Mouse (Mus musculus): ENCODE measurements around the gene Ticam1. TPM values are rescaled to one million over a fixed set of nuclear protein-coding genes. Genes with fewer than 3 reads are reported as not detected.
"Not testable (repeated sequence)": the region's sequence is repeated elsewhere in the genome, so short reads cannot be mapped to it uniquely, and the experiment has no call there.

Gene Ticam1
- polyA plus RNA-seq, 1 experiment from 2014 or later, result 2.9 TPM

DNA sequence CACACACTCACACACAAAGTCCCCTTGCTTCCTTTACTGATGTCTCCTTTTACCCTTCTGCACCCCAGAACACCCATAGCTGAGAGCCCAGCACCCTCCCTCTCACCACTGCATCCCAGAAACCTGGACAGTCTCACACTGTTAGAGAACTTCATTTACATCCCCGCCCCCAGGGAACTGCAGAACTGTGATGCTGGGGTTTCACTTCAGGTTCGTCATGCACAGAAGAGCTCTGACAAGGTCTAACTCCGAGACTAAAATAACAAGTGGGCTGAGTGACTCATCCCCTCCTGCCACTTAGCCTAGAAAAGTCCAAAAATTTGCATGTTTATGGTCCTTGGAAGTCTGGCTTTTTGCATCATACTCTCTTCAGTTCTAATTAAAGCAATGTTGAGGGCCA lies 10.3 kb downstream of the Ticam1 start:
- no peaks in the 10 kb centered on the region for H3K27me3 ChIP-seq (ENCODE audit: control insufficient read depth, insufficient read depth, low read length)
- 69% methylated on average over 3 of the region's 3 CpGs for WGBS
- H3K4me3 ChIP-seq (ENCODE audit: low read depth, low read length), result no peak overlapping the region
- ATAC-seq (replicated peaks; ENCODE audit: insufficient number of reproducible peaks, low FRiP score, low TSS enrichment, low read depth), result no peak
- no peak for DNase-seq (ENCODE audit: low spot score)
- H3K4me1 ChIP-seq (ENCODE audit: control insufficient read depth, insufficient read depth, low read length), result no peaks in the 10 kb centered on the region
- H3K4me2 ChIP-seq (ENCODE audit: low read depth, low read length), result no peak overlapping the region
- no peak overlapping the region for H3K9ac ChIP-seq (replicated peaks; ENCODE audit: low read length)
- no peaks in the 10 kb centered on the region; the same call in 1 of the 2 replicates for H3K36me3 ChIP-seq (replicated peaks; ENCODE audit: control insufficient read depth, insufficient read depth, low read depth, low read length)
- no peak overlapping the region for H3K27ac ChIP-seq (replicated peaks; ENCODE audit: low read depth, low read length)
- no peaks in the 10 kb centered on the region for H3K9me3 ChIP-seq (replicated peaks; ENCODE audit: control insufficient read depth, low read length)

DNA sequence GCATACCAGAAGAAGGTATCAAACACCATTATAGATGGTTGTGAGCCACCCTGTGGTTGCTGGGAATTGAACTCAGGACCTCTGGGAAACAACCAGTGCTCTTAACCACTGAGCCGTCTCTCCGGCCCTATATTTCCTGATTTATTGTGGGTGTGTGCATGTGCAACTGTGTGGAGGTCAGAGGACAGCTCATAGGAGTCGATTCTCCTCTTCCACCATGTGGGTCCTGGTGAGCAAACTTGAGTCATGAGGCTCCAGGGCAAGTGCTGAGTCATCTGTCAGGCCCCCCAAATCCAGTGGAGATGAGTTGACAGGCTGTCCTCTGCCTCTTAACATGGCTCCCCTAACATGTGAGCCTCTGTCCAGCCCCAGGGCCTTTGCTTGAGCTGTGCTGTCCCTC lies 10.7 kb downstream of the Ticam1 start:
- no peaks in the 10 kb centered on the region for H3K27me3 ChIP-seq (ENCODE audit: control insufficient read depth, insufficient read depth, low read length)
- H3K36me3 ChIP-seq (replicated peaks; ENCODE audit: control insufficient read depth, insufficient read depth, low read depth, low read length), result no peaks in the 10 kb centered on the region; the same call in 1 of the 2 replicates
- no peaks in the 10 kb centered on the region for H3K9me3 ChIP-seq (replicated peaks; ENCODE audit: control insufficient read depth, low read length)
- ATAC-seq (replicated peaks; ENCODE audit: insufficient number of reproducible peaks, low FRiP score, low TSS enrichment, low read depth) (no peak), DNase-seq (ENCODE audit: low spot score) (no peak)
- no peak overlapping the region for H3K4me2 ChIP-seq (ENCODE audit: low read depth, low read length)
- WGBS, result 97% methylated on average over 3 of the region's 3 CpGs
- no peak overlapping the region for H3K27ac ChIP-seq (replicated peaks; ENCODE audit: low read depth, low read length)
- no peak overlapping the region for H3K4me3 ChIP-seq (ENCODE audit: low read depth, low read length)
- H3K4me1 ChIP-seq (ENCODE audit: control insufficient read depth, insufficient read depth, low read length), result no peaks in the 10 kb centered on the region
- no peak overlapping the region for H3K9ac ChIP-seq (replicated peaks; ENCODE audit: low read length)

- 92% methylated on average over 4 of the region's 4 CpGs for WGBS
- H3K4me2 ChIP-seq (ENCODE audit: low read depth, low read length), result no peak overlapping the region
- H3K4me1 ChIP-seq (ENCODE audit: control insufficient read depth, insufficient read depth, low read length), result no peaks in the 10 kb centered on the region
- H3K36me3 ChIP-seq (replicated peaks; ENCODE audit: control insufficient read depth, insufficient read depth, low read depth, low read length), result no peaks in the 10 kb centered on the region; the same call in 1 of the 2 replicates
- ATAC-seq (replicated peaks; ENCODE audit: insufficient number of reproducible peaks, low FRiP score, low TSS enrichment, low read depth) (no peak), DNase-seq (ENCODE audit: low spot score) (no peak)
- H3K9ac ChIP-seq (replicated peaks; ENCODE audit: low read length), result no peak overlapping the region
- H3K27me3 ChIP-seq (ENCODE audit: control insufficient read depth, insufficient read depth, low read length), result no peaks in the 10 kb centered on the region
- no peak overlapping the region for H3K4me3 ChIP-seq (ENCODE audit: low read depth, low read length)
- H3K9me3 ChIP-seq (replicated peaks; ENCODE audit: control insufficient read depth, low read length), result no peaks in the 10 kb centered on the region
- no peak overlapping the region for H3K27ac ChIP-seq (replicated peaks; ENCODE audit: low read depth, low read length)
Measured at GRCm38 (mm10) chr17:56265011-56265410, 11.6 kb downstream of the Ticam1 start.

- no peaks in the 10 kb centered on the region; the same call in 1 of the 2 replicates for H3K36me3 ChIP-seq (replicated peaks; ENCODE audit: control insufficient read depth, insufficient read depth, low read depth, low read length)
Measured at GRCm38 (mm10) chr17:56264020-56264419, 12.6 kb downstream of the Ticam1 start.

DNA sequence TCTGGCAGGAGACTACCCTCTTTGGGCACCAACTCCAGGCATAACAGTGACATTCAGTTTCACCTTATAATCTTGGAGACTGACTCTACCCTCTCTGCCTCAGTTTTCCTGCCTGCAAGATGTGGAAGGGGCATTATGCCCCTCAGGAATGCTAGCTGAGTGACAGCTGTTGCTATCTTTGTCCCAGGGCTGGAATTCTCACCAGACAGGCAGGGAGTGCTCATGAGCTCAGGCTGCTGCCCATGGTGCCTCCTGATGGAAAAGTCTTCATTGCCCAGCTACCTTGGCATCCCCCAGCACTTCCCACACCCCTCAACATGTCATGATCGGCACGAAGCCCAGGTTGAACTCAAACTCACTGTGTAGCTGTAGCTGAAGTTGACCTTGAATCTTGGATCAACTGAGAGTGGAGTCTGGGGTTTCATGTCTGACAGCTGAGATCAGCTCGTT lies 13.9 kb downstream of the Ticam1 start:
- Histone ChIP-seq H3K4me1 (ENCODE audit: control insufficient read depth, insufficient read depth, low read length) (no peaks in the 10 kb centered on the region), H3K9ac (replicated peaks; ENCODE audit: low read length) (no peak overlapping the region), H3K27me3 (ENCODE audit: control insufficient read depth, insufficient read depth, low read length) (no peaks in the 10 kb centered on the region), H3K36me3 (replicated peaks; ENCODE audit: control insufficient read depth, insufficient read depth, low read depth, low read length) (no peaks in the 10 kb centered on the region; the same call in 1 of the 2 replicates), H3K27ac (replicated peaks; ENCODE audit: low read depth, low read length) (no peak overlapping the region), H3K4me3 (ENCODE audit: low read depth, low read length) (no peak overlapping the region), H3K4me2 (ENCODE audit: low read depth, low read length) (no peak overlapping the region), H3K9me3 (replicated peaks; ENCODE audit: control insufficient read depth, low read length) (no peaks in the 10 kb centered on the region)
- ATAC-seq (replicated peaks; ENCODE audit: insufficient number of reproducible peaks, low FRiP score, low TSS enrichment, low read depth), result no peak
- no peak for DNase-seq (ENCODE audit: low spot score)
- WGBS, result 86% methylated on average over 3 of the region's 3 CpGs

More at GRCm38 (mm10) chr17:56264020-56264419, 12.6 kb downstream of the Ticam1 start:
- no peak overlapping the region for H3K4me2 ChIP-seq (ENCODE audit: low read depth, low read length)
- no peaks in the 10 kb centered on the region for H3K9me3 ChIP-seq (replicated peaks; ENCODE audit: control insufficient read depth, low read length)
- no peak overlapping the region for H3K27ac ChIP-seq (replicated peaks; ENCODE audit: low read depth, low read length)
- ATAC-seq (replicated peaks; ENCODE audit: insufficient number of reproducible peaks, low FRiP score, low TSS enrichment, low read depth), result peak; percentile 51; the same call in 1 of the 2 replicates
- 23% methylated on average over 8 of the region's 8 CpGs for WGBS
- H3K9ac ChIP-seq (replicated peaks; ENCODE audit: low read length), result no peak overlapping the region
- DNase-seq (ENCODE audit: low spot score), result peak; percentile 85
- H3K27me3 ChIP-seq (ENCODE audit: control insufficient read depth, insufficient read depth, low read length), result no peaks in the 10 kb centered on the region
- H3K4me1 ChIP-seq (ENCODE audit: control insufficient read depth, insufficient read depth, low read length), result no peaks in the 10 kb centered on the region
- H3K4me3 ChIP-seq (ENCODE audit: low read depth, low read length), result no peak overlapping the region

GRCm38 (mm10) chr17:56261166-56261565 lies 15.4 kb downstream of the Ticam1 start:
- ATAC-seq (replicated peaks; ENCODE audit: insufficient number of reproducible peaks, low FRiP score, low TSS enrichment, low read depth) (no peak), DNase-seq (ENCODE audit: low spot score) (no peak)
- Histone ChIP-seq H3K4me1 (ENCODE audit: control insufficient read depth, insufficient read depth, low read length) (no peaks in the 10 kb centered on the region), H3K27me3 (ENCODE audit: control insufficient read depth, insufficient read depth, low read length) (no peaks in the 10 kb centered on the region), H3K9me3 (replicated peaks; ENCODE audit: control insufficient read depth, low read length) (no peaks in the 10 kb centered on the region), H3K9ac (replicated peaks; ENCODE audit: low read length) (no peak overlapping the region), H3K4me3 (ENCODE audit: low read depth, low read length) (no peak overlapping the region), H3K4me2 (ENCODE audit: low read depth, low read length) (no peak overlapping the region), H3K27ac (replicated peaks; ENCODE audit: low read depth, low read length) (no peak overlapping the region), H3K36me3 (replicated peaks; ENCODE audit: control insufficient read depth, insufficient read depth, low read depth, low read length) (no peaks in the 10 kb centered on the region; the same call in 1 of the 2 replicates)
- WGBS, result 84% methylated on average over 3 of the region's 3 CpGs

DNA sequence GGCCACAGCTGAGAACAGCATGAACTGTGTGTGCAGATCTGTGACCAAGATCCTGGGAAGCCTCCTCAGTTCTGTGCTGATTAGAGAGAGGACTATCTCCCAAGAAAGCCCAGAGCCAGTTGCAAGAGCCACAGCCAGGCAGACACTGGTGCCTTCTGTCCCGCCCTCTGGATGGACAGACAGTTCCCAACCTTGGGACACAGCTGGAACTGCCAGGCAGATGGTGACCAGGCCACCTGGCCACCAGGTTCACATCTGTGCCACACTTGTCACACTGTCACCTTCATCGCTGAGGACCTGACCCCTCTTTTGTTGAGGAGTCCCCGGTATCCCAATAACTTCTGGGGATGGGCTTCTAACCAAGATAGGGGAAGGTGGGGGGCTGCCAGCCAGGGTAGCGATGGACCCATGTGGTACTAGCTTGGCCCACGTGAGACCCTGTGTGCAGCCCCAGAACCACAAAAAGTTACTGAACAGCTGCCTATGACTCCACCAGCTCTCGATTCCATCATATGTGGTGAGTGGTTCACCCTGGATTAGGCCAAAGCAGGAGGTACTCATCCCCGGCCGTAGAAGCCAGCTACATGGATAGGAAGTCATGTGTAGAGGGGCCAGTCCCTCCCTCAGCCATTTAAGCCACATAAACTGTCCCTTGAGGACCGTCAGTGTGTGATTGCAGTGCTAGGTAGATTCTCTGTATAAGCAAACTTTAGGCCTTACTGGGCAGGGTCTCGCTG lies 17.1 kb downstream of the Ticam1 start:
- no peak for ATAC-seq (replicated peaks; ENCODE audit: insufficient number of reproducible peaks, low FRiP score, low TSS enrichment, low read depth)
- Histone ChIP-seq H3K9me3 (replicated peaks; ENCODE audit: control insufficient read depth, low read length) (no peaks in the 10 kb centered on the region), H3K27me3 (ENCODE audit: control insufficient read depth, insufficient read depth, low read length) (no peaks in the 10 kb centered on the region), H3K4me2 (ENCODE audit: low read depth, low read length) (no peak overlapping the region), H3K4me3 (ENCODE audit: low read depth, low read length) (no peak overlapping the region), H3K9ac (replicated peaks; ENCODE audit: low read length) (no peak overlapping the region), H3K36me3 (replicated peaks; ENCODE audit: control insufficient read depth, insufficient read depth, low read depth, low read length) (no peaks in the 10 kb centered on the region), H3K4me1 (ENCODE audit: control insufficient read depth, insufficient read depth, low read length) (no peaks in the 10 kb centered on the region), H3K27ac (replicated peaks; ENCODE audit: low read depth, low read length) (no peak overlapping the region)
- no peak for DNase-seq (ENCODE audit: low spot score)
- WGBS, result 86% methylated on average over 10 of the region's 10 CpGs

- not testable (repeated sequence) for H3K4me1 ChIP-seq (ENCODE audit: control insufficient read depth, insufficient read depth, low read length); ATAC-seq (replicated peaks; ENCODE audit: insufficient number of reproducible peaks, low FRiP score, low TSS enrichment, low read depth); H3K27me3 ChIP-seq (ENCODE audit: control insufficient read depth, insufficient read depth, low read length); H3K27ac ChIP-seq (replicated peaks; ENCODE audit: low read depth, low read length); H3K4me2 ChIP-seq (ENCODE audit: low read depth, low read length); H3K9me3 ChIP-seq (replicated peaks; ENCODE audit: control insufficient read depth, low read length); H3K9ac ChIP-seq (replicated peaks; ENCODE audit: low read length); DNase-seq (ENCODE audit: low spot score); H3K36me3 ChIP-seq (replicated peaks; ENCODE audit: control insufficient read depth, insufficient read depth, low read depth, low read length); H3K4me3 ChIP-seq (ENCODE audit: low read depth, low read length)
- 62% methylated on average over 2 of the region's 2 CpGs for WGBS
Measured at GRCm38 (mm10) chr17:56258812-56259211, 17.8 kb downstream of the Ticam1 start.

Data from embryonic facial prominence, embryonic 11.5 days (tissue).